Mouse (Mus musculus) cerebellum, postnatal 36 days (tissue): Measurements from ENCODE around the gene Ptprg.

ENCODE experiments used
- DNase-seq, 2 experiments: peaks; one replicate each; pipeline ENCODE4 v3.0.0; 2021 to 2022; ENCODE audit warnings: mixed read lengths in 2 of 2

Gene Ptprg

DNA sequence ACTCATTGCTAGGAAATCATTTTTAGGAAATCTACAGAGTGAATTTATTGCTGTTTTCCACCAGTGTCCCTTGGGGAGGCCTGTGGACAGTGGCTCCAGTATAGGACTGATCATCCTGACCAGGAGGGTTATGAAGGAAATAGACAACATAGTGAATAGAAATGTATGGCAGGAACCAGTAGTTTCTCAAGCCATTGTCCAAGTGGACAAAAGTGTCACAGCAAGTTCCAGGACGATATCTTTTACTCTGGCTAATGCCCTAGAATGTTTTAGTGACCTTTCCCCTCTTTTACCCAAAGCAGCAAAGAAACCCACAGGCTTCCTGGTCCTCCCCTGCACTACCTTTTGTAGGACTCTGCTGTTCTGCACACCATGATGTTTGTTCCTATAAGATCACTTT, 511.7 kb downstream of the Ptprg start:
- DNase-seq, result no peak

DNA sequence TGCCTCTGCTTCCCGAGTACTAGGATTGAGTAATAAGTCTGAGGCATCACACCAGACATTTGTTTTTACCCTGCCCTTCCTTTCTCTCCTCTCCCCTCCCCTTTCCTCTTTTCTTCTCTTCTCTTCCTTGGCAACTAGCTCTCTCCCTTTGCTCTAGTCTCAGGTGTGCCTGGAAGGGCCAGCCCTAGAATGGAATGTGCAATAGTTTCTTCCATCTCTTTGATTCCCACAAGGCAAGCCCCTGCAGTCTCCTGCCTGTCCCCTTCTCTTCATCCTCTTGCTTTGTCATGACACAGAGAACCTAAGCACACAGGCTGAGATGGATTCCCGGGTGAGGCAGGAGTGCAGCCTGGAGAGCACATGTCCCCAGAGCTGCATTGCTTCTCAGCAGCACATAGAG, 512.4 kb downstream of the Ptprg start:
- DNase-seq, result no peak

DNA sequence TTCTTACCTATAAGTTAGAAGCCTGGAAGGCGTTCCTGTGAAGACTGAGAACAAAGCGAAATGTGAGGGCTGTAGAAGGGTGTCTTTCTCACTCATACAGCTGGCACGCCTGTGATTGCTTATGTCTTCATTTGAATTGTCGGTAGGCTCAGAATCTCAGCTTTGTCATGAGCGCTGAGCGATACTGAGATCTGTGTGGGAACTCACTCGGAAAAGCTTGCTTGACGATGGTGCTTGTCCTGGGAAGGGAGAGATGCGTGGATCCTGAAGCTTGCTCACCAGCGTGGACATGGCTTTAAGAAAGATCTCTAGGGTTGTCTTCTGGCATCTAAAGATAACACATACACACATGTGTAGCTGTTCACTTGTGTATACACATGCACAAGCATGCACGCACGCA, 516.4 kb downstream of the Ptprg start:
- no peak for DNase-seq

DNA sequence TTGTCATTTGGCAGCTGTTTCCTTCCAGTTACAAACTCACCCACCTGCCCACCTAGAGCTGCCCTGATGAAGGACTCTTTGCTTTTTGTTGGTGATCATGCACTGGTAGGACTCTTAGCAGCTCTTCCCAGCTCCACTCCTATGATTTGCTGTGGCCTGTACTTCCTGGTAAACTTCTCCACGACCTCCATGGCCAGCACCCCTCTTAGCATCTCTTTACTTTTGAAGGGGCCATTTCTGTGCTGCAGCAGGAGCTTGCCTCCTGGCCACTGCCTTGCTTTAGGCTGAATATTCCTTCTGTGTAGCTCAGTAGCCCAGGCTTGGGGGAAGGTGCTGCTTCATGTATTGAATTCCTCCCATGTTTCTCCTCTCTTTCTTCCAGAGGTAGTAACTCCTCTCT, 517.0 kb downstream of the Ptprg start:
- no peak for DNase-seq

GRCm38 (mm10) chr14:12070856-12071465, 517.6 kb downstream of the Ptprg start:
- no peak for DNase-seq

GRCm38 (mm10) chr14:12072026-12072861, 518.9 kb downstream of the Ptprg start:
- no peak for DNase-seq

DNA sequence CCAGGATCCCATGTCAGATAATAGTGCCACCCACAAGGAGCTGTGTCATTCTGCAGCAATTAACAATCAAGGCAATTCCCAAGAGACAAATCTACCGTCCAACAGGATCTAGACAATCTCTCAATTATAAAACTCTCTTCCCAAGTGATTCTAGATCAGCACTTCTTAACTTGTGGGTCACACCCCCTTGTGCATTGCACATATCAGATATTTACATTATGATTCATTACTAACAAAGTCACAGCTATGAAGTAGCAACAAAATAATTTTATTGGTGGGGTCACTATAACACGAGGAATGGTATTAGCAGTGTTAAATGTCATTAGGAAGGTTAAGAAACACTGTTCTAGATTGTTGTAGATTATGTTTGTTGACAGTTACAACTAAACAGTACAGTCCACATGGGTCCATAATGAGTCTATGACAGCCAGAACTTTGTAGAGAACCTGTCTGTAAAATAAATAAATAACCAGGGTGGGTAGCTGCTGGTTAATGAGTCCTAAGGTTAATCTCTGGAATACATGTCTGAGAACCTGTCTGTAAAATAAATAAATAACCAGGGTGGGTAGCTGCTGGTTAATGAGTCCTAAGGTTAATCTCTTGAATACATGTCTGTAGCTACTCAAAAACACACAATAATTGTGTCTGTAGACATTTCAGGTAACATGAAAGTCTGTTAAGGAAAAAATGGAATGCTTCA, 520.2 kb downstream of the Ptprg start:
- DNase-seq, result no peak

- DNase-seq, result peak; percentile 34 to 35
Observed at GRCm38 (mm10) chr14:12077193-12077592, 523.9 kb downstream of the Ptprg start.

DNA sequence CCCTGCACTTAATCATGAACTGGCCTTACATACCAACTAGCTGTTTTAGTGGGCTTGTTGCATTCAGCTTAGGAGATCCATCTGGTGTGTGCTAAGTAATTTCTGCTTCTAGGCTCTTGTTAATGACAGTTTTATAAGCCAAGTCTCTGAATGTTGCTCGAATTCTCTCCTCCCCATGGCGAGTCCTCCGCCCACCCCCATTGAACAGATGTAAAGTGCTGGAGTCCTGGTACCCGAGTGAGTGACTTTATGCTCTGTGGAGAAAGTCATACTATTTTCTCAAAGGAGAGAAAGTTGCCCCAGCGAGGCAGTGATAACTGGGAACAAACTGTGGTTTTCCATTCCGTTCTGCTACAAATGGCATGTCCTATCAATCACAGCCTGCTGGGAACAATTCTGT, 525.9 kb downstream of the Ptprg start:
- no peak for DNase-seq

GRCm38 (mm10) chr14:12079833-12080401, 526.6 kb downstream of the Ptprg start:
- no peak for DNase-seq

DNA sequence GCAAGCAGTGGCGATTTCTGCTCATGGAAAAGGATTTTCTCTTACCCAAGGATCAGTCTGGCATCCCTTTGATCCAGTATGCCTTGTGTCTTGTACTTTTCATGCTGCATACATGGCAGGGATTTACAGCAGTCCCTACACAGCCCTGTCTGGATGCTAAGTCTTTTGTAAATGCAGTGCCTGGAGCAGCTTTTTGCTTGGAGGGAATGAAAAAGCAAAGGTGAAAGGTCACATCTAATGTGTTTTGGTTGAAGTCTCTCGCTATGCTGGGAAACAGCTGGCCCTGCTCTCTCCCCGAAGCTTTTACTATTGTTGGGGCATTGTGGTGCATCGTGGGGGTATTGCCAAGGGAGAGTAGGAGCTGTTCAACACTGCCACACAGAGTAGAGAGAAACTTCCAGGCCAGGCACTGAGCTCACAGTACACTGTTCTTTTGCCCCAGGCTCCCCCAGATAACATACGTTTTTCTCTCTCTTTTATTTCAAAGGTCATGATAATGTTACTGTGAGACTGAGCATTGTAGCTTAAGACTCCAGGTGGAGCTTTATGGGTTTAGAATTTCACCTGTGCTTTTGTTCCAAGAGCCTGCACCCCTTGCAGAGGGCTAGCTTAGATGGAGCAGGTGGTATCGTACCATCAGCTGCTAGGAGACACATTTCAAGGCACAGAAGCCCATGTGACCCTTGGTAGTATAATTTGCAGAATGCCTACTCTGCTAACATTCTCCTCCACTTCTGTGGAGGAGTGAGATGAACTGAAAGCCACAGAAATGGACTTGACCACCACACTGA, 529.0 kb downstream of the Ptprg start:
- no peak for DNase-seq

DNA sequence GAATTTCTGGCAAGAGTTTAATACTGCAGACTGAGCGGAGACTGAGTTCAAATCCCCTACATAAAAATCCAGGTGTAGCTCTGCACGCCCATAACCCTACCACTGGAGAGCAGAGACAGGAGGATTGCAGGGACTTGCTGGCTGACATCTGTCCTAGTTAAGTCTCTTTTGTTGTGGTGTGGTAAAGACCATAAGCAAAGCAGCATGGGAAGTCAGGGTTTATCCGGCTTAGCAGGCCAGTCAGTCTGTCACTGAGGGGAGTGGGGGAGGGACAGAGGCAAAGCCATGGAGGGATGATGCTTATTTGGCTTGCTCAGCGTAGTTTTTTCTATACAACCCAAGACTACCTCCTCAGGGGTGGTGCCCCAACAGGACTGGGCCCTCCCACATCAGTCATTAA, 530.7 kb downstream of the Ptprg start:
- DNase-seq, result no peak

DNA sequence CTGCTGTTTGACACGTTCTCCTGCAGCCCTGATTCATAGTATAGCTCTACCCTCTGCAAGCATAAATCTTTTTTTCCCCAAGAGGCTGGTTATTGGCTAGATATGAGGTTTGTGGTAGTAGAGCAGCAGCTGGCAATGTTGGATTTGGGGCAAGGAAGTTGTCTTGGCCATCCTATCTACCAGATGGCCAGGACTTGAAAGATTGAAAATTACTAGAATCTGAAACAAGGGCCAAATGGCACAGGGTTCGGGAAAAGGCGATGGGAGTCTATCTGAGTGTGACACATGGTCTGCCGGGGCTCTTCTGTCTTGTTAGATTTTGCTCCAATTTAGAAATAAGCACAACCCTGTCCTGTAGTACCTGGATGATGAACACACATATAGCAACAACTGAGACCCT, 531.7 kb downstream of the Ptprg start:
- peak in 1 of 2 experiments; percentile 15 for DNase-seq

DNA sequence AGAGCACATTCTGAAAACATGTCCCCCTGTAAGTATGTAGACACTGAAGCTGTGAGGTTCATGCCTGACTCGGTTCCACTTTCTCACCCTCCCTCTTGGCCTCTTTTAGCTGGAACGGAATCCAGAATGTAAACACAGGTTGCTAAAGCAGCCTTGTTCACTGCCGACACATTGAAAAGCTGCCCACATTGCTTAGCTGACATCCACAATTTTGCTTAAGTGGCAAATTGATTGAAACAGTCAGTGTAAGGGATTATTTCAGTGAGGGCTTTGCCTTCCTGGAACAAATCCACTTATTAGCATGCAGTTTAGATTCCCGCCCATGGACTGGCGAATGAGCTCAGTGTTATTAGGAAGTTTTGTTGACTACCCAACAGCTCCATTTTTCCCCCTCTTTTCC, 532.8 kb downstream of the Ptprg start:
- no peak for DNase-seq

DNA sequence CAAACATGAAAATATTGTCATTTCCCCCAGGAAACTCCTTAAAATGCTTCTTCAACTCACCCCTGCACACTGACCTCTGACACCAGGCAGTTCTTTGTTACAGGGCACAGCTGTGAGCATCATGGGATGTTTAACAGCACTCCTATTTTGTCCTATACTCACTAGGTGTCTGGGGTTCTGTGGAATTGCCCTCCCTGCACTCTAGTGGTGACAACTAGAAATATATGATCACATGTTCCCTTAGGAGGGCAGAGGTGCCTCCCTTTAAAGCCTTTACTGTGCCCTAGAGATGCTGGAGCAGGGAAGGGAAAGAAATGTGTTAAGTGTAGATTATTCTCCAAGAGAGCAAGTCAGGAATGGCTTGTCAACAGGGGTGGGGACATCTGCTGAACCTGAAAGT, 536.6 kb downstream of the Ptprg start:
- DNase-seq, result no peak

- DNase-seq, result no peak
Observed at GRCm38 (mm10) chr14:12091730-12092129, 538.4 kb downstream of the Ptprg start.

GRCm38 (mm10) chr14:12099390-12100333, 546.3 kb downstream of the Ptprg start:
- DNase-seq, result no peak

GRCm38 (mm10) chr14:12102389-12103325, 549.3 kb downstream of the Ptprg start:
- DNase-seq, result no peak

DNA sequence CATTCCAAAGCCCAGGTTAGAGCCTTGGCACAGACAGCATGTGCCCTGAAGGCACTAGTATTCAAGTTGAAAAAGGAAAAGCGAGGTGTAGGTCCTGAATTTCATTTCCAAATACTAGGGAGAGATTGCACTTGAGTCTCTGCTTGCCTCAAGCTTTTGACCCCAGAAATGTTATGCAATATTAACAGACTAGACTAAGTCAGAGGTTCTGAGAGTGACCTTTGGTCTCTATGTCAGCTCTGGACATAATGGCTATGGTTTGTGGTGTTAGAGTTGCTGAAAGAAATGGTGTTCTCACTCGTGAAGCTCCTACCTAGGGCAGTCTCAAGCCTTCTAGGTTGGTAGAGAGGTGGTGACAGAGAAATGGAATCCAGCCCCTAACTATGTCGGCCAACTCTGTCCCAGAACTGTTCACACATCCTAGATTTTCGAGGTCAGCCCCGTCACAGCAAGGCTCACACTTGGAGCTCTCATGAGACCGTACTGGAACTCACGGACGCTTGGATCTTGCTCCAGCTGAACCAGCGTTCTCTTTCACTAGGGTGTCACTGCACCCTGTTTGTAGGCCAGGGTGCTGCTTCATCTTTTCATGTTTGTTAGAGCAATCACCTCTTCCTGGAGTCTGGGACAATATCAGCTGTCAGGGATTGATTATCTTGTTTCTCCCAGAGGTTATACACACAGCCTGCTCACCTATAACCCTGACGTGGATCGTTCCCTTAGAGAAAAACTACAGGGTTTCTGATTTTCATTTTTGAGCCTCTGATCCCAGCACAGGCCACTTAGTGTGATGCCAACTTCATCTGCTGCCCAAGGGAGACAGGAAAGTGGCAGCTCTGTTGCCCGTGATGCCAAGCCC, 551.2 kb downstream of the Ptprg start:
- DNase-seq, result no peak

DNA sequence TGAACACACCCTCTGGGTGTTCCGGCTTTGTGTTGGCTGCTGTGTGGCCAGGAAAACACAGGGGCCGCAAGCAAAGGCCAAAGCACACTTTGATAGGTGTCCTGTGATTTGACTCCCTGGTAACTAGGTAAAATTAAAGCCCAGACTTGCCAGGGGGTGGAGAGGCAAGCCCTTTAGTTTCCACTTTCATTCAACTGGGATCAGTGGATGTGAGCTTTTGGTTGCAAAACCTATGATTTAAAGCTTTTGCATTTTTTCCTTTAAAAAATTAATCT, 551.8 kb downstream of the Ptprg start:
- peak in 1 of 2 experiments; percentile 9 for DNase-seq
